Mouse (Mus musculus): Measurements from ENCODE around the gene Dnm1.

Gene Dnm1

GRCm38 (mm10) chr2:32332159-32332558, 21.0 kb downstream of the Dnm1 start:
- no peak for DNase-seq

GRCm38 (mm10) chr2:32329531-32329930, 23.6 kb downstream of the Dnm1 start:
- no peak for DNase-seq

GRCm38 (mm10) chr2:32328911-32329460, 24.2 kb downstream of the Dnm1 start:
- no peak for DNase-seq

- no peak for DNase-seq
These were observed 25.9 kb downstream of the Dnm1 start for GRCm38 (mm10) chr2:32327200-32327599.

GRCm38 (mm10) chr2:32325342-32325741, 27.8 kb downstream of the Dnm1 start:
- no peak for DNase-seq

- DNase-seq: no peak
These were observed 28.8 kb downstream of the Dnm1 start for GRCm38 (mm10) chr2:32324322-32324721.

GRCm38 (mm10) chr2:32322754-32323741, 30.1 kb downstream of the Dnm1 start:
- DNase-seq: no peak

GRCm38 (mm10) chr2:32321591-32322298, 31.4 kb downstream of the Dnm1 start:
- peak; percentile 34 for DNase-seq

GRCm38 (mm10) chr2:32320721-32321120, 32.4 kb downstream of the Dnm1 start:
- no peak for DNase-seq

- no peak for DNase-seq
These were observed 33.3 kb downstream of the Dnm1 start for GRCm38 (mm10) chr2:32319586-32320580.

GRCm38 (mm10) chr2:32318709-32319585, 34.2 kb downstream of the Dnm1 start:
- no peak for DNase-seq

- peak; percentile 32 for DNase-seq
These were observed 35.2 kb downstream of the Dnm1 start for GRCm38 (mm10) chr2:32317791-32318417.

GRCm38 (mm10) chr2:32316887-32317656, 36.1 kb downstream of the Dnm1 start:
- DNase-seq: no peak

- no peak for DNase-seq
These were observed 37.4 kb downstream of the Dnm1 start for GRCm38 (mm10) chr2:32315751-32316150.

GRCm38 (mm10) chr2:32314831-32315230, 38.3 kb downstream of the Dnm1 start:
- no peak for DNase-seq

- DNase-seq: peak; percentile 49
These were observed 40.7 kb downstream of the Dnm1 start for GRCm38 (mm10) chr2:32312318-32312964.

- DNase-seq: no peak
These were observed 41.5 kb downstream of the Dnm1 start for GRCm38 (mm10) chr2:32311443-32312317.

GRCm38 (mm10) chr2:32310096-32310845, 42.9 kb downstream of the Dnm1 start:
- no peak for DNase-seq

Measured in kidney, adult 11 months (tissue).